Mouse (Mus musculus) yolk sac, embryonic 10.5 days (tissue): ENCODE data around the gene Pkd1l2.

Experiments
- DNase-seq: peaks from one replicate; pipeline ENCODE4 v3.0.0-alpha.2; 2017; ENCODE audit warnings: low spot score

Gene Pkd1l2

GRCm38 (mm10) chr8:116975066-116975465, 107.2 kb downstream of the Pkd1l2 start:
- no peak for DNase-seq

GRCm38 (mm10) chr8:116969531-116969930, 112.7 kb downstream of the Pkd1l2 start:
- peak; percentile 32 for DNase-seq

GRCm38 (mm10) chr8:116954415-116954814, 127.8 kb downstream of the Pkd1l2 start:
- DNase-seq, result no peak

DNA sequence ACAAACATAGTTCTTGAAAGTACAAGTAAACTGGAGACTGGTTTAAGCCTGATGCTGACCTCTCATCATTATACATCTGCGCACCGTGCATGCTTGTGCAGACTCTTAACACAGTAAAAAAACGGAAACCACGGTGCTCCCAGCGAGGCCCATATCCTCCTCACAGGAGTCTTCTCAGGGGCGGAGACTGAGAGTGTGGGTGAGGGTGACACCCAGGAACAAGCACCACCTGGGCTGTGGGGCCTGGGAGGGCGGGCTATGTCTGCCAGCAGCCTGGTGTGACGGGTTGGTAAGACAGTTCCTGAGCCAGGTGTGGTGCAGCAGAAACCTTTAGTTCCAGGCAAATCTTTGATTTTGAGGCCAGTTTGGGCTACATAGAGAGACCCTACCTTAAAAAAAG, 129.8 kb downstream of the Pkd1l2 start:
- DNase-seq, result no peak

DNA sequence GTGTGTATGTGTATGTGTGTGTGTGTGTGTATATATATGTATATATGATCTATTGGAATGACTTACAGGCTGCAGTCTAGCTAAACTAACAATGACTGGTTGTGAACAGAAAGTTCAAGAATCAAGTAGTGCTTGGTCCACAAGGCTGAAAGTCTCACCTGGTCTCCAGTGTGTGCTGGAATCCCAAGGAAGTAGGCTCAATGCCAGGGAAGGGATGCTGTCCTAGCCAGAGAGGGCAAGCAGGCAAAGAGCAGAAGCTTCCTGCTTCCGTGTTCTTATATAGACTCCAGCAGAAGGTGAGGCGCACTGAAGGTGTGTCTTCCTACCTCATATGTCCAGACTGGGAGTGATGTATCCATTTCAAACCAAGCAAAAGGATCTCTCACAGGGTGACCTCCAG, 130.5 kb downstream of the Pkd1l2 start:
- DNase-seq, result no peak

GRCm38 (mm10) chr8:116951369-116951768, 130.9 kb downstream of the Pkd1l2 start:
- no peak for DNase-seq

DNA sequence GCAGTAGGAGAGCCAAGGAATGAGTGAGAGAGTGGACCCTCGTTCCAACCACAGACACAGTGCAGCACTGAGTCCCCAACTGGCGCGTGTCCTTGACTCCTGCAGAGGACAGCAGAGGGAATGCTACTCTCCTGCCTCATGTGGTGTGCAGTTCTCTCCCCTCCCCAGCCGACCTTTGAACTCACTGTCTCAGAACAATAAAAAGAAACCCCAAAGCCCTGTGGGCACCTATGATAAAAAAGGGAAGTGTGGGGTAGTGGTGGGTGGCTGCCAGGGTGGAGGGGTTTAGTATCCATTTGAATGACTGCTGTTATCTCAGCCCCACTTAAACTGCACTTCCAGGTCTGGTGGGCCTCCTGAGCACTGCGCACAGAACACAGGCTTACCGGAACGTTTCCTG, 134.7 kb downstream of the Pkd1l2 start:
- DNase-seq, result peak; percentile 53

DNA sequence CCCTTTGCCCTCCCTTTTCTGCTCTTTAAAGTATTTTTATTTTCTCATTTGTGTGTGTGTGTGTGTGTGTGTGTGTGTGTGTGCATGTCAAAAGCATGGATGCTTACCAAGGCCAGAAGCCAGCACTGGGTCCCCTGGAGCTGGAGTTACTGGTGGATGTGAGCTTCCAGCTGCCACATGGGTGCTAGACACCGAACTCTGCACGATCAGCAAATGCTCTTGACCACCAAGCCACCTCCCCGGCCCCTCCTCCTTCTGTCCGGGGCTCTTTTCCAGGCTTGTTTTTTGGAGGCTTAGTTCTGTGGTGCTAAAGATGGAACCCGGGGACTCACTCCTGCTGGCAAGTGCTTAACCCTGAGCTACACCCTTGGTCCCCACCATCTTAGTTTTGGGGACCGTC, 135.4 kb downstream of the Pkd1l2 start:
- DNase-seq, result no peak

GRCm38 (mm10) chr8:116946268-116946838, 135.9 kb downstream of the Pkd1l2 start:
- no peak for DNase-seq
